Mouse (Mus musculus) spleen, adult 12 weeks (tissue): Measurements from ENCODE around the gene Adgrl3.

Experiments used
- DNase-seq: peaks from one replicate; pipeline ENCODE4 v3.0.0; 2022; ENCODE audit warnings: low spot score

Adgrl3 gene

GRCm38 (mm10) chr5:81076377-81076776 lies 56.4 kb downstream of the Adgrl3 start:
- DNase-seq = no peak

- DNase-seq = no peak
Observed at GRCm38 (mm10) chr5:81077031-81077430, 57.1 kb downstream of the Adgrl3 start.

GRCm38 (mm10) chr5:81077990-81078389 lies 58.1 kb downstream of the Adgrl3 start:
- DNase-seq = no peak

GRCm38 (mm10) chr5:81083698-81084360 lies 63.9 kb downstream of the Adgrl3 start:
- DNase-seq = no peak

GRCm38 (mm10) chr5:81085152-81085551 lies 65.2 kb downstream of the Adgrl3 start:
- no peak for DNase-seq

GRCm38 (mm10) chr5:81088667-81089066 lies 68.7 kb downstream of the Adgrl3 start:
- no peak for DNase-seq

GRCm38 (mm10) chr5:81094618-81095017 lies 74.7 kb downstream of the Adgrl3 start:
- no peak for DNase-seq

GRCm38 (mm10) chr5:81097131-81097530 lies 77.2 kb downstream of the Adgrl3 start:
- no peak for DNase-seq

GRCm38 (mm10) chr5:81107431-81107830 lies 87.5 kb downstream of the Adgrl3 start:
- DNase-seq = no peak

- DNase-seq = no peak
Observed at GRCm38 (mm10) chr5:81124483-81124882, 104.5 kb downstream of the Adgrl3 start.

GRCm38 (mm10) chr5:81127639-81128038 lies 107.7 kb downstream of the Adgrl3 start:
- no peak for DNase-seq

GRCm38 (mm10) chr5:81136394-81136793 lies 116.5 kb downstream of the Adgrl3 start:
- DNase-seq = no peak

GRCm38 (mm10) chr5:81155791-81156190 lies 135.9 kb downstream of the Adgrl3 start:
- DNase-seq = no peak

GRCm38 (mm10) chr5:81156281-81156680 lies 136.3 kb downstream of the Adgrl3 start:
- DNase-seq = no peak

GRCm38 (mm10) chr5:81156796-81157195 lies 136.9 kb downstream of the Adgrl3 start:
- no peak for DNase-seq

GRCm38 (mm10) chr5:81159013-81159412 lies 139.1 kb downstream of the Adgrl3 start:
- DNase-seq = no peak

GRCm38 (mm10) chr5:81160431-81160830 lies 140.5 kb downstream of the Adgrl3 start:
- no peak for DNase-seq

- no peak for DNase-seq
Observed at GRCm38 (mm10) chr5:81188871-81189485, 169.0 kb downstream of the Adgrl3 start.

GRCm38 (mm10) chr5:81200354-81200753 lies 180.4 kb downstream of the Adgrl3 start:
- DNase-seq = no peak

GRCm38 (mm10) chr5:81201885-81202284 lies 181.9 kb downstream of the Adgrl3 start:
- no peak for DNase-seq

- no peak for DNase-seq
Observed at GRCm38 (mm10) chr5:81218500-81219057, 198.6 kb downstream of the Adgrl3 start.

GRCm38 (mm10) chr5:81224465-81224864 lies 204.5 kb downstream of the Adgrl3 start:
- no peak for DNase-seq

GRCm38 (mm10) chr5:81225486-81225885 lies 205.5 kb downstream of the Adgrl3 start:
- no peak for DNase-seq

GRCm38 (mm10) chr5:81227256-81227655 lies 207.3 kb downstream of the Adgrl3 start:
- no peak for DNase-seq
